Mouse (Mus musculus): ENCODE data around the gene D230025D16Rik. TPM values are rescaled to one million over a fixed set of nuclear protein-coding genes. Genes with fewer than 3 reads are reported as not detected.
A peak's percentile ranks its signal among the peaks of the same experiment; 100 is the strongest.

D230025D16Rik gene
- total and polyA plus RNA-seq, 2 experiments, result 54.9 to 67.3 TPM

DNA sequence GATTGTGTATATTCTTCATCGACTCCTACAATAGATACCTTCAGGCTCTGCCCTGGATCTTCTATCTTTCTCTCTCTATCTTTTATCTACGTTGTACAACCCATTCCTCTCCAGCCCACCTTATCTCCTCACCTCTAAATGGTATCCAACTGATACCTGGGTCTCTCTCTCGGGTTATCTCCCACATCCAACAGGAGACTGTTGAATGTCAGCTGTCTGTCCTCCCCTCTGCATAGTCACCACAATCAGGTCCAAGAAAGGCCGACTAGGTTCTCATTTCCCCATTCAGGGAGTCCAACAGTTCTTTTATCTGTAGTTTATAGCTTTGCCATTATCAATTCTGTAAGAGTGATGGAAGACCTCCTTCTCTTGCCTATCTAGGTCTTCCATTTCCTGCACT lies 57.3 kb downstream of the D230025D16Rik start:
- DNase-seq (ENCODE audit: extremely low read depth, low read depth, low spot score), result no peak
- Histone ChIP-seq H3K4me1 (ENCODE audit: control insufficient read depth, insufficient read depth, low read length) (peaks cover 6% of the 10 kb centered on the region), H3K27me3 (ENCODE audit: control insufficient read depth, insufficient read depth, low read length) (no peaks in the 10 kb centered on the region), H3K27ac (replicated peaks; ENCODE audit: insufficient read depth, low read depth, low read length) (no peak overlapping the region), H3K4me3 (ENCODE audit: insufficient read depth, low read depth, low read length) (no peak overlapping the region), H3K36me3 (ENCODE audit: control insufficient read depth, insufficient read depth, low read length) (no peaks in the 10 kb centered on the region), H3K79me2 (ENCODE audit: control insufficient read depth, insufficient read depth, low read length) (no peaks in the 10 kb centered on the region), H3K9ac (ENCODE audit: low read depth, low read length) (no peak overlapping the region)
- TF ChIP-seq POLR2A (IDR thresholded peaks at IDR 0.05; ENCODE audit: extremely low read depth, insufficient read depth, low read length) (no peak), CTCF (IDR thresholded peaks at IDR 0.05; ENCODE audit: low read depth, low read length) (no peak)
- WGBS, result 91% methylated on average over 4 of the region's 4 CpGs

GRCm38 (mm10) chr8:105283074-105283473 lies 58.1 kb downstream of the D230025D16Rik start:
- Histone ChIP-seq H3K9ac (ENCODE audit: low read depth, low read length) (no peak overlapping the region), H3K4me3 (ENCODE audit: insufficient read depth, low read depth, low read length) (no peak overlapping the region), H3K27me3 (ENCODE audit: control insufficient read depth, insufficient read depth, low read length) (no peaks in the 10 kb centered on the region), H3K27ac (replicated peaks; ENCODE audit: insufficient read depth, low read depth, low read length) (no peak overlapping the region), H3K4me1 (ENCODE audit: control insufficient read depth, insufficient read depth, low read length) (peaks cover 6% of the 10 kb centered on the region), H3K79me2 (ENCODE audit: control insufficient read depth, insufficient read depth, low read length) (no peaks in the 10 kb centered on the region), H3K36me3 (ENCODE audit: control insufficient read depth, insufficient read depth, low read length) (no peaks in the 10 kb centered on the region)
- TF ChIP-seq CTCF (IDR thresholded peaks at IDR 0.05; ENCODE audit: low read depth, low read length) (peak; percentile 98), POLR2A (IDR thresholded peaks at IDR 0.05; ENCODE audit: extremely low read depth, insufficient read depth, low read length) (no peak)
- WGBS, result 32% methylated on average over 23 of the region's 23 CpGs
- peak; percentile 65 for DNase-seq (ENCODE audit: extremely low read depth, low read depth, low spot score)

- no peak for TF ChIP-seq POLR2A (IDR thresholded peaks at IDR 0.05; ENCODE audit: extremely low read depth, insufficient read depth, low read length)
- TF ChIP-seq CTCF (IDR thresholded peaks at IDR 0.05; ENCODE audit: low read depth, low read length), result no peak
- Histone ChIP-seq H3K36me3 (ENCODE audit: control insufficient read depth, insufficient read depth, low read length) (no peaks in the 10 kb centered on the region), H3K27ac (replicated peaks; ENCODE audit: insufficient read depth, low read depth, low read length) (no peak overlapping the region), H3K4me3 (ENCODE audit: insufficient read depth, low read depth, low read length) (no peak overlapping the region), H3K79me2 (ENCODE audit: control insufficient read depth, insufficient read depth, low read length) (no peaks in the 10 kb centered on the region), H3K9ac (ENCODE audit: low read depth, low read length) (no peak overlapping the region), H3K27me3 (ENCODE audit: control insufficient read depth, insufficient read depth, low read length) (no peaks in the 10 kb centered on the region), H3K4me1 (ENCODE audit: control insufficient read depth, insufficient read depth, low read length) (peaks cover 9% of the 10 kb centered on the region)
- no peak for DNase-seq (ENCODE audit: extremely low read depth, low read depth, low spot score)
- 38% methylated on average over 12 of the region's 12 CpGs for WGBS
Observed at GRCm38 (mm10) chr8:105285514-105285913, 60.6 kb downstream of the D230025D16Rik start.

- Histone ChIP-seq H3K27ac (replicated peaks; ENCODE audit: insufficient read depth, low read depth, low read length) (no peak overlapping the region), H3K4me3 (ENCODE audit: insufficient read depth, low read depth, low read length) (no peak overlapping the region), H3K27me3 (ENCODE audit: control insufficient read depth, insufficient read depth, low read length) (no peaks in the 10 kb centered on the region), H3K4me1 (ENCODE audit: control insufficient read depth, insufficient read depth, low read length) (peaks cover 10% of the 10 kb centered on the region), H3K36me3 (ENCODE audit: control insufficient read depth, insufficient read depth, low read length) (no peaks in the 10 kb centered on the region), H3K9ac (ENCODE audit: low read depth, low read length) (no peak overlapping the region), H3K79me2 (ENCODE audit: control insufficient read depth, insufficient read depth, low read length) (no peaks in the 10 kb centered on the region)
- DNase-seq (ENCODE audit: extremely low read depth, low read depth, low spot score), result no peak
- TF ChIP-seq CTCF (IDR thresholded peaks at IDR 0.05; ENCODE audit: low read depth, low read length), result no peak
- no peak for TF ChIP-seq POLR2A (IDR thresholded peaks at IDR 0.05; ENCODE audit: extremely low read depth, insufficient read depth, low read length)
- 87% methylated on average over 4 of the region's 4 CpGs for WGBS
Observed at GRCm38 (mm10) chr8:105286907-105287306, 62.0 kb downstream of the D230025D16Rik start.

GRCm38 (mm10) chr8:105288231-105288630 lies 63.3 kb downstream of the D230025D16Rik start:
- 97% methylated on average over 5 of the region's 5 CpGs for WGBS
- Histone ChIP-seq H3K27me3 (ENCODE audit: control insufficient read depth, insufficient read depth, low read length) (no peaks in the 10 kb centered on the region), H3K4me1 (ENCODE audit: control insufficient read depth, insufficient read depth, low read length) (peaks cover 8% of the 10 kb centered on the region; the same call in 1 of the 2 replicates)

DNA sequence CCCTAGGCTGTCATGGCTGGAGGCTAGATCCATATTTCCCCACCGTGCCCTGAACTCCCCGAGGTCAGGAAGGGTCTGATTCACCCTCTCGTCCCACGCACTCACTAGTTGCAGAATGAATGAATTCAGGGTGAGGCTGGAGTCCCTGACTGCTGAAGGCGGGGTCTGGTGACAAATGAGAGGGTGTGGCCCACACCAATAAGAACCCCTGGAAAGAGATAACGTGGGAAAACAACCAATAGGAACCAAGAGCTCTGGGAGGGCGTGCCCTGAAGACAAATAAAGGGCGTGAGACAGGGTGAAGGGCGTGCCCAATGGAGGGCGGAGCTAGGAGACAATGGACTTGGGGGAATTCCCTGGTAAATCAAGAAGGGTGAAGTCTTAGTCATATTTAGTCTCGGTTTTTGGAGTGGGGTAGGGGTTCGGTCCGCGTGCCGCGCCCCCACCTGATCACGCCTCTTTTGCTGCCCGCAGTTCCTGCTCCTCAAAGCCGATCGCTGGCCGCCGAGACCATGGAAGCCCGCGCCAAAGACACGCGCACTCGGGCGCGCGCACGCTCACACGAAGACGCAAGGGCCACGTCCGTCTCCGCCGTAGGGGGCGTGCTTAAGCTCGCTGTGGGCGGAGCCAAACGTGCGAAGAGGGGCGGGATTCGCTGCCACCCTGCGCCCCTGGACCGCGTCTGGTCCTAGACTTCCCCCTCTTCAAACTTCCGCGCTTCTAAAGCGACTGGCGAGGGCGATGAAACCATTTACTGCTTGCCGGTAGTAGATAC lies 64.2 kb downstream of the D230025D16Rik start:
- H3K9ac ChIP-seq (ENCODE audit: low read depth, low read length), result peak overlapping the region; percentile 63
- H3K27me3 ChIP-seq (ENCODE audit: control insufficient read depth, insufficient read depth, low read length), result no peaks in the 10 kb centered on the region
- H3K79me2 ChIP-seq (ENCODE audit: control insufficient read depth, insufficient read depth, low read length), result no peaks in the 10 kb centered on the region
- peaks cover 8% of the 10 kb centered on the region; the same call in 1 of the 2 replicates for H3K4me1 ChIP-seq (ENCODE audit: control insufficient read depth, insufficient read depth, low read length)
- peak; percentile 79 for DNase-seq (ENCODE audit: extremely low read depth, low read depth, low spot score)
- TF ChIP-seq CTCF (IDR thresholded peaks at IDR 0.05; ENCODE audit: low read depth, low read length) (no peak), POLR2A (IDR thresholded peaks at IDR 0.05; ENCODE audit: extremely low read depth, insufficient read depth, low read length) (no peak)
- 8% methylated on average over 53 of the region's 53 CpGs for WGBS
- H3K36me3 ChIP-seq (ENCODE audit: control insufficient read depth, insufficient read depth, low read length), result no peaks in the 10 kb centered on the region
- H3K4me3 ChIP-seq (ENCODE audit: insufficient read depth, low read depth, low read length), result peak overlapping the region; percentile 77
- no peak overlapping the region for H3K27ac ChIP-seq (replicated peaks; ENCODE audit: insufficient read depth, low read depth, low read length)

More at GRCm38 (mm10) chr8:105288231-105288630, 63.3 kb downstream of the D230025D16Rik start:
- H3K4me3 ChIP-seq (ENCODE audit: insufficient read depth, low read depth, low read length), result no peak overlapping the region
- no peaks in the 10 kb centered on the region for H3K36me3 ChIP-seq (ENCODE audit: control insufficient read depth, insufficient read depth, low read length)
- H3K27ac ChIP-seq (replicated peaks; ENCODE audit: insufficient read depth, low read depth, low read length), result no peak overlapping the region
- no peaks in the 10 kb centered on the region for H3K79me2 ChIP-seq (ENCODE audit: control insufficient read depth, insufficient read depth, low read length)
- H3K9ac ChIP-seq (ENCODE audit: low read depth, low read length), result no peak overlapping the region
- DNase-seq (ENCODE audit: extremely low read depth, low read depth, low spot score), result no peak
- TF ChIP-seq CTCF (IDR thresholded peaks at IDR 0.05; ENCODE audit: low read depth, low read length), result no peak
- no peak for TF ChIP-seq POLR2A (IDR thresholded peaks at IDR 0.05; ENCODE audit: extremely low read depth, insufficient read depth, low read length)
